Mouse (Mus musculus): ENCODE data around the gene Macrod2.

DNA sequence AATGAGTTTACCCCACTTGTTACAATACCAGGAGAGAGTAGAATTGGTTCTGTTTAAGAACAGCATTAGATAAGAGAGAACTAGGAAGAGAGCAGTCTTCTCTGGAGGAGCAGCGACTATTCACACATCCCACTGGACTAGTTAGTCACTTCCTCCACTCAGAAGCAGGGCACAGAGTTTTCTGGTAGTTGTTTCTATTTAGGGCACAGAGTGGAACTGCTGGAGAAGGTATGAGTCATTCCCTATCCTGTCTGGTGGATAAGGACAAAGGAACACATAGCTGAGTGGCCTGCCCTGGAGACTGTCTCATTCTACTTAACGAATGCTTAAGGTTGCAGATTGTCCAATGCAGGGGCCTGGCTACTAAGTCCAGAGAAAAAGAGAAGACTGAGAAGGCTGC is 1192.2 kb downstream of the Macrod2 start:
- TF ChIP-seq CTCF (IDR thresholded peaks at IDR 0.05; ENCODE audit: control insufficient read depth, insufficient read depth, insufficient read length): no peak
- TF ChIP-seq MYOG (IDR thresholded peaks at IDR 0.05; ENCODE audit: control insufficient read depth, extremely low read depth, insufficient read length): no peak
- no peak for TF ChIP-seq USF1 (IDR thresholded peaks at IDR 0.05; ENCODE audit: low read depth)
- no peak for TF ChIP-seq MAX (IDR thresholded peaks at IDR 0.05)

All from C2C12 (cell line).